ENCODE assay signal across 9 mouse cellular contexts in genomic region chr2:180894029-180894623, GRCm38 (mm10). TPM values are rescaled to one million over a fixed set of nuclear protein-coding genes. Genes with fewer than 3 reads are reported as not detected.
A peak's percentile ranks its signal among the peaks of the same experiment; 100 is the strongest.
DNase-seq lines count a peak whose midpoint lies in the region; ATAC-seq lines count a peak whose summit lies in the region.
"Had no signal": no experiment of that assay in that cellular context is flagged by ENCODE, and none has a peak within 500 bp of the region (broad histone marks: within the 10 kb centered on the region; RNA-seq: fewer than 3 reads in every experiment).

No protein-coding gene starts in this region.

- H3K9ac ChIP-seq in kidney, embryonic 16.5 days (replicated peaks; ENCODE audit: low read length): no peak overlapping the region
- no peak overlapping the region for H3K9ac ChIP-seq in liver, embryonic 11.5 days (ENCODE audit: low read depth, low read length)
- H3K9ac ChIP-seq in neural tube, embryonic 11.5 days (ENCODE audit: low read length): peak overlapping the region; percentile 99

- H3K27me3 ChIP-seq in kidney, embryonic 16.5 days (ENCODE audit: insufficient read depth, low read length): peaks cover 73% of the 10 kb centered on the region
- H3K27me3 ChIP-seq in liver, embryonic 11.5 days (replicated peaks; ENCODE audit: control insufficient read depth, insufficient read depth, low read length): peaks cover 87% of the 10 kb centered on the region
- H3K27me3 ChIP-seq in neural tube, embryonic 11.5 days (ENCODE audit: control insufficient read depth, insufficient read depth, low read length): peaks cover 23% of the 10 kb centered on the region; the same call in 1 of the 2 replicates

- H3K27ac ChIP-seq in kidney, embryonic 16.5 days (ENCODE audit: low read length): no peak overlapping the region
- H3K27ac ChIP-seq in liver, embryonic 11.5 days (ENCODE audit: low read depth, low read length): no peak overlapping the region
- peak overlapping the region; percentile 96 for H3K27ac ChIP-seq in neural tube, embryonic 11.5 days (ENCODE audit: low read depth, low read length)

- under 1% methylated on average over 55 of the region's 57 CpGs for WGBS in kidney, embryonic 16.5 days
- 2% methylated on average over 56 of the region's 57 CpGs for WGBS in liver, embryonic 11.5 days
- WGBS in neural tube, embryonic 11.5 days: under 1% methylated on average over 54 of the region's 57 CpGs

- H3K4me3 ChIP-seq in kidney, embryonic 16.5 days (ENCODE audit: low read length): peak overlapping the region; percentile 48
- peak overlapping the region; percentile 40 for H3K4me3 ChIP-seq in liver, embryonic 11.5 days (ENCODE audit: low read depth, low read length)
- peak overlapping the region; percentile 84 for H3K4me3 ChIP-seq in neural tube, embryonic 11.5 days (ENCODE audit: low read depth, low read length)

- DNase-seq in kidney, adult 18-20 months: peak; percentile 36
- DNase-seq in kidney, adult 9 months: no peak
- peak; percentile 75 for DNase-seq in cerebellum, adult 8-10 months
- DNase-seq in liver, embryonic 11.5 days (ENCODE audit: low spot score): peak; percentile 51
- DNase-seq in neural tube, embryonic 11.5 days (ENCODE audit: low spot score): peak; percentile 86
- peak; percentile 52 for DNase-seq in urinary bladder, postnatal 25 days (ENCODE audit: low spot score)

- H3K36me3 ChIP-seq in kidney, embryonic 16.5 days (ENCODE audit: insufficient read depth, low read length): no peaks in the 10 kb centered on the region
- H3K36me3 ChIP-seq in liver, embryonic 11.5 days (ENCODE audit: control insufficient read depth, insufficient read depth, low read length): no peaks in the 10 kb centered on the region
- H3K36me3 ChIP-seq in neural tube, embryonic 11.5 days (ENCODE audit: control insufficient read depth, insufficient read depth, low read length): no peaks in the 10 kb centered on the region

- ATAC-seq in granulocyte monocyte progenitor cell, adult 5-6 weeks (replicated peaks; ENCODE audit: poor library complexity, severe bottlenecking): peak; percentile 70
- ATAC-seq in kidney, embryonic 16.5 days (ENCODE audit: low FRiP score, low TSS enrichment): 0 out of 2 replicates have a peak, but pooled peaks have one; percentile 13
- 0 out of 2 replicates have a peak, but pooled peaks have one; percentile 3 for ATAC-seq in liver, embryonic 11.5 days (replicated peaks; ENCODE audit: low FRiP score)
- ATAC-seq in neural tube, embryonic 11.5 days (ENCODE audit: insufficient read depth, low FRiP score, low TSS enrichment): peak; percentile 60

- H3K4me2 ChIP-seq in kidney, embryonic 16.5 days (replicated peaks; ENCODE audit: low read depth, low read length): peak overlapping the region; percentile 77
- H3K4me2 ChIP-seq in liver, embryonic 11.5 days: peak overlapping the region; percentile 66
- peak overlapping the region; percentile 69 for H3K4me2 ChIP-seq in neural tube, embryonic 11.5 days (ENCODE audit: low read depth)

- H3K9me3 ChIP-seq in kidney, embryonic 16.5 days (ENCODE audit: low read length): no peaks in the 10 kb centered on the region
- no peaks in the 10 kb centered on the region for H3K9me3 ChIP-seq in liver, embryonic 11.5 days (ENCODE audit: control insufficient read depth, low read length)
- H3K9me3 ChIP-seq in neural tube, embryonic 11.5 days (ENCODE audit: control insufficient read depth, low read length): no peaks in the 10 kb centered on the region

- H3K4me1 ChIP-seq in kidney, embryonic 16.5 days (ENCODE audit: insufficient read depth, low read length): peaks cover 42% of the 10 kb centered on the region
- peaks cover 10% of the 10 kb centered on the region for H3K4me1 ChIP-seq in liver, embryonic 11.5 days (replicated peaks; ENCODE audit: control insufficient read depth, insufficient read depth, low read length)
- H3K4me1 ChIP-seq in neural tube, embryonic 11.5 days (ENCODE audit: control insufficient read depth, insufficient read depth, low read length): peaks cover 25% of the 10 kb centered on the region

RNA-seq across cellular contexts. Expression of gene Ythdf1, which starts 26.6 kb away (rescaled TPM):
- 46.7 and 63.6 TPM in 2 replicates for total RNA-seq in granulocyte monocyte progenitor cell, adult 5-6 weeks (2014; fragmentation: Nextera tagmentation)
- 34.0 and 35.8 TPM in 2 replicates for total RNA-seq in granulocyte monocyte progenitor cell, adult 5-6 weeks (2017)
- polyA plus RNA-seq in kidney, embryonic 16.5 days (2015; fragmentation: Nextera tagmentation; extraction: Ambion mirVana): 16.0 and 27.1 TPM in 2 replicates
- polyA plus RNA-seq in liver, embryonic 11.5 days (2014; fragmentation: Nextera tagmentation; extraction: Ambion mirVana): 59.2 and 64.8 TPM in 2 replicates
- 75.7 and 77.9 TPM in 2 replicates for polyA plus RNA-seq in neural tube, embryonic 11.5 days (2014; fragmentation: Nextera tagmentation; extraction: Ambion mirVana)

RNA-seq across cellular contexts. Expression of gene Birc7, which starts 34.7 kb away (rescaled TPM):
- not detected in 2 replicates for total RNA-seq in granulocyte monocyte progenitor cell, adult 5-6 weeks (2014; fragmentation: Nextera tagmentation)
- not detected in 2 replicates for total RNA-seq in granulocyte monocyte progenitor cell, adult 5-6 weeks (2017)
- polyA plus RNA-seq in kidney, embryonic 16.5 days (2015; fragmentation: Nextera tagmentation; extraction: Ambion mirVana): not detected in 2 replicates
- not detected in 2 replicates for polyA plus RNA-seq in liver, embryonic 11.5 days (2014; fragmentation: Nextera tagmentation; extraction: Ambion mirVana)
- polyA plus RNA-seq in neural tube, embryonic 11.5 days (2014; fragmentation: Nextera tagmentation; extraction: Ambion mirVana): 0.25 and 0.46 TPM in 2 replicates
- polyA plus RNA-seq: large intestine, adult 2 months had no signal

Comparison
In these comparisons a context has a peak if more than half of its experiments do, and no peak if none do; other contexts are left out.
1. ATAC-seq: peak in every context shown above with its lines; median percentile 70 in granulocyte monocyte progenitor cell, adult 5-6 weeks; 60 in neural tube, embryonic 11.5 days; 13 in kidney, embryonic 16.5 days; 3 in liver, embryonic 11.5 days.